Mouse (Mus musculus): ENCODE data around the gene Mei1. TPM values are rescaled to one million over a fixed set of nuclear protein-coding genes. Genes with fewer than 3 reads are reported as not detected.

Mei1 gene
- total and polyA plus RNA-seq, 2 experiments from 2014 or later = 0.10 TPM

DNA sequence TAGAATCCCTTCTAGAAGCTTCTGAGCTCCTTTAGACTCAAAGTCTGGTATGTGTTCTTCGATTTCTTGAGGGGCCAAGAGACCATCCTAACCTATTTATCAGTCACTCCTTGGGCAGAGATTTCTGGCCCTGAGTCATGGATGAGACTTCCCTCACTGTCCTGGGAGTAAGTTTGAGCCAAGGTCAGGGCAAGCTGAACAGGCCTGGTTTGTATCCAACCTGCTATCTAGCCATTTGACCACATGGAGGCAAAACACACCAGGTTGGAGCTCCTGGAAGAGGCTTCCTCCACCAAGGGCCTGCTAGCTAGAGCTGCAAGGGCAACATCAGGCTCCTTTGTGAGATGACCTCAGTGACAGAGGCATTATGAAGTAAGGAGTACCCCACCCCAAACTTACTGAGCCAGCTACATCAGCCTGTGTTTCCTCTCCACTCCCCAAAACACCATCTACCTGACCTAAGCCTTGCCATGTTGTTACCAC is 11.0 kb upstream of the Mei1 start, which contains the start of gene 4930407I10Rik:
Gene 4930407I10Rik (plus strand): TSS at position 433 of the 483 bp plus-strand sequence.
- Histone ChIP-seq H3K27ac (ENCODE audit: low read depth, low read length) (no peak within 1 kb of the TSS), H3K4me1 (ENCODE audit: insufficient read depth) (no peaks in the 10 kb centered on the region), H3K27me3 (ENCODE audit: insufficient read depth, low read length) (no peaks in the 10 kb centered on the region; the same call in 1 of the 2 replicates), H3K9me3 (ENCODE audit: low read length) (no peaks in the 10 kb centered on the region), H3K4me2 (ENCODE audit: low read depth) (no peak within 1 kb of the TSS), H3K9ac (no peak within 1 kb of the TSS), H3K36me3 (ENCODE audit: insufficient read depth) (no peaks in the 10 kb centered on the region), H3K4me3 (ENCODE audit: low read depth, low read length) (no peak within 1 kb of the TSS)
- ATAC-seq = no peak
- TF ChIP-seq CTCF (IDR thresholded peaks at IDR 0.05; ENCODE audit: low read depth) = no peak
- WGBS = 69% methylated on average over 1 of the region's 1 CpGs
- DNase-seq = no peak

DNA sequence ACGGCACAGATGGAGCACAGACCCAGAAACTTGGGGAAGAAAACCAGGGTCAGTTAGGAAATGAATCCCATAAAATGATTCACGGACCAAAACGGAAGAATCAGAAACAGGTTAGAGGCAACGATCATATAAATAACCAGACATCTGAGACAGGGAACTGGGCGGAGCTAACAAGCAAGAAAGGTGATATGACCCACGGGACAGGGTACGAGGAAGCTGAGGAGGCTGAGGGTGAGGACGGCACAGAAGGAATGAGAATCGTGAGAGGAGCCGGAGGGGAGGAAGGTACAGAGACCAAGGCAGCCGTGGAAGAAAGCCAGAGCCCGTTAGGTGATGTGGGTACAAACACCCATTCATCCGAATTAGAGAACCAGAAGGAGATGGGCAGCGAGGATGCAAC is 5.9 kb upstream of the Mei1 start:
- Histone ChIP-seq H3K4me1 (ENCODE audit: insufficient read depth) (no peaks in the 10 kb centered on the region), H3K36me3 (ENCODE audit: insufficient read depth) (no peaks in the 10 kb centered on the region), H3K27ac (ENCODE audit: low read depth, low read length) (no peak overlapping the region), H3K4me2 (ENCODE audit: low read depth) (no peak overlapping the region), H3K9ac (no peak overlapping the region), H3K27me3 (ENCODE audit: insufficient read depth, low read length) (peaks cover 8% of the 10 kb centered on the region), H3K9me3 (ENCODE audit: low read length) (no peaks in the 10 kb centered on the region), H3K4me3 (ENCODE audit: low read depth, low read length) (no peak overlapping the region)
- WGBS = 71% methylated on average over 14 of the region's 14 CpGs
- DNase-seq (no peak), ATAC-seq (no peak)
- TF ChIP-seq CTCF (IDR thresholded peaks at IDR 0.05; ENCODE audit: low read depth) = no peak

DNA sequence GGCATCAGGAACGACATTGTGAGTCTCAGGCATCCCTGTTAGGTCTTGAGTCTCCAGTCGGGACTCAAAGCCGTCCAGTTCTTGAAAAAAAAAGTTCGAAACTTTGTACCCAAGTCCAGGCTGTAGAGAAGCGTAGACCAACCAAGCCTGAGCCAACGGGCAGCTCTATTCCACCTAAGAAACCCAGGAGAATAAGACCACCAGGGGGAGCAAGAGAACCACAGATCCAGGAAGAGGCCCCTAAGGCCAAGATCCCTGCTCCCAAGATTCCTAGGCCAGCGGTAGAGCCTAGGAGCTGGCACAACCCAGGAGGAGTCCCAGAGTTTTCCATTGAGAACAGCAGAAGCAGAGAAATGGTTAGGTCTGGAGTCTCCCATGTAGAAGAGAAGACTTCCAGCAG is 4.3 kb upstream of the Mei1 start:
- peak; percentile 58 for ATAC-seq
- H3K4me2 ChIP-seq (ENCODE audit: low read depth) = no peak overlapping the region

DNA sequence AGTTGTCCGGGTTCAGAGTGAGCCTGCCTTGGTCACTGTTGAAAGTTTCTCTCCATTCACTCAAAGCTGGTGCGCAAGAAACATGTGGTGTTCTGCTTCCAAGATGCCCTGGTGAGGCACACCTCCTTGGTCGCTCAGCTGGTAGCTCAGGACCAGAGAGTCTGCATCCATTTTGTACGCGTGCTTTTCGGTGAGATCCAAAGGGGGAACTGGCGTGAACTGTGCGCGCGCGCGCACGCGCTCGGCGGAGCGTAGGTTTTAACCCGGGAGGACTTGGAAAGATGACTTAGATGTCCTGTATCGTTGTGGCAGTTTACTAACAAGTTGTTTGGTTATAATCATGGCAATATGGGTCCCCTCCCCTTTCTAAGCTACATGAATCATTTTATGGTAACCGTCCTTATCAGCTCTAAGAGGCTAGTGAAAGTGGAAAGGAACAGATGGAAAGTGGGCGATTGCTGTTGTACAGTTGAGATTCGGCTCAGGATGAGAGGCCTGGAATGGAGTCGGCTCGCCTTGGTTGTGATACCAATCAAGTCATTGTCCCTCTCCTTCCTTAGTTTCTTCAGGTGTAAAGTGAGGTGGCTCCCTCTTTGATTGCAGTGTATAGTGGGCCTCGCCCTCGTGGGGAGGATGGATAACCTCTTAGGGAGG is 2.1 kb downstream of the Mei1 start:
- ATAC-seq (no peak), DNase-seq (no peak)
- Histone ChIP-seq H3K36me3 (ENCODE audit: insufficient read depth) (no peaks in the 10 kb centered on the region), H3K4me1 (ENCODE audit: insufficient read depth) (no peaks in the 10 kb centered on the region), H3K27ac (ENCODE audit: low read depth, low read length) (no peak overlapping the region), H3K9ac (no peak overlapping the region), H3K4me2 (ENCODE audit: low read depth) (no peak overlapping the region), H3K9me3 (ENCODE audit: low read length) (no peaks in the 10 kb centered on the region), H3K4me3 (ENCODE audit: low read depth, low read length) (no peak overlapping the region), H3K27me3 (ENCODE audit: insufficient read depth, low read length) (peaks cover 21% of the 10 kb centered on the region)
- 93% methylated on average over 26 of the region's 26 CpGs for WGBS
- TF ChIP-seq CTCF (IDR thresholded peaks at IDR 0.05; ENCODE audit: low read depth) = no peak

More for the DNA sequence above, 4.3 kb upstream of the Mei1 start:
- H3K4me3 ChIP-seq (ENCODE audit: low read depth, low read length) = no peak overlapping the region
- H3K27ac ChIP-seq (ENCODE audit: low read depth, low read length) = no peak overlapping the region
- H3K9ac ChIP-seq = no peak overlapping the region
- no peaks in the 10 kb centered on the region for H3K4me1 ChIP-seq (ENCODE audit: insufficient read depth)
- peaks cover 18% of the 10 kb centered on the region for H3K27me3 ChIP-seq (ENCODE audit: insufficient read depth, low read length)
- 16% methylated on average over 7 of the region's 7 CpGs for WGBS
- no peaks in the 10 kb centered on the region for H3K9me3 ChIP-seq (ENCODE audit: low read length)
- peak; percentile 85 for DNase-seq
- H3K36me3 ChIP-seq (ENCODE audit: insufficient read depth) = no peaks in the 10 kb centered on the region
- peak; percentile 86 for TF ChIP-seq CTCF (IDR thresholded peaks at IDR 0.05; ENCODE audit: low read depth)

DNA sequence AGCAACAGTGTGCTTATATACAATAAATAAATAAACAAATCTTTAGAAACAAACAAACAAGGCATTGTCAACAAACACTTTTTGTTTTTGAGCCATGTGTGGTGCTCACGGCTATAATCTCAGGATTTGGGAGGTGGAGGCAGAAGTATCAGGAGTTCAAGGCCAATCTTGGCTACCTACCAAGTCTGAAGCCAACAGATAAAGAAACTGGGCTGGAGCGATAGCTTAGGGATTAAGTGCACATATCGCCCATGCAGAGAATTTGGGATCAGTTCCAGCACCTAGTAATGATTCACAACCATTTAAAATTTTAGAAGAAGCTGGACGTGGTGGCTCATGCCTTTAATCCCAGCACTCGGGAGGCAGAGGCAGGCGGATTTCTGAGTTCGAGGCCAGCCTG is 3.7 kb downstream of the Mei1 start:
- WGBS = 86% methylated on average over 7 of the region's 7 CpGs

DNA sequence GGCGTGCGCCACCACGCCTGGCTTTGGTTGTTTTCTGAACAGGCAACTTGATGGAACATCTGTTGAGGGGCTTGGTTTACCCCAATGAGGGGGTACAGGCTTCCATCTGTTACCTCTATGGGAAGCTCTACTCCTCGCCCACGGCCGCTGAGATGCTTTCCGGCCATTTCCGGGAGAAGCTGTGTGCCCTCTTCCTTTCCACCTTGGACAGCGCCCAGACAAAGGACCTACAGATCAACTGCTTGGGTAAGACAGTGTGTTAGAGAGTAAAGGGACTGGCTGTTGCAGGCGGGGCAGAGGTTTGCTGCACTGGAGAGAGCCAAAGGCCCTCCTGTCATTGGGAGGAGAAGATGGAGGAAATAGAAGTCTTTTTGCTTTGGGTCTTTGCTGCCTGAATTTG is 10.1 kb downstream of the Mei1 start:
- ATAC-seq (no peak), DNase-seq (no peak)
- Histone ChIP-seq H3K27ac (ENCODE audit: low read depth, low read length) (no peak overlapping the region), H3K4me2 (ENCODE audit: low read depth) (no peak overlapping the region), H3K4me3 (ENCODE audit: low read depth, low read length) (no peak overlapping the region), H3K9ac (no peak overlapping the region), H3K9me3 (ENCODE audit: low read length) (no peaks in the 10 kb centered on the region), H3K4me1 (ENCODE audit: insufficient read depth) (no peaks in the 10 kb centered on the region), H3K27me3 (ENCODE audit: insufficient read depth, low read length) (no peaks in the 10 kb centered on the region), H3K36me3 (ENCODE audit: insufficient read depth) (no peaks in the 10 kb centered on the region)
- WGBS = 64% methylated on average over 10 of the region's 10 CpGs
- TF ChIP-seq CTCF (IDR thresholded peaks at IDR 0.05; ENCODE audit: low read depth) = no peak

More for the DNA sequence above, 3.7 kb downstream of the Mei1 start:
- Histone ChIP-seq H3K36me3 (ENCODE audit: insufficient read depth) (no peaks in the 10 kb centered on the region), H3K4me2 (ENCODE audit: low read depth) (no peak overlapping the region), H3K27ac (ENCODE audit: low read depth, low read length) (no peak overlapping the region), H3K4me1 (ENCODE audit: insufficient read depth) (no peaks in the 10 kb centered on the region), H3K9ac (no peak overlapping the region), H3K27me3 (ENCODE audit: insufficient read depth, low read length) (peaks cover 17% of the 10 kb centered on the region), H3K4me3 (ENCODE audit: low read depth, low read length) (no peak overlapping the region), H3K9me3 (ENCODE audit: low read length) (no peaks in the 10 kb centered on the region)
- DNase-seq (no peak), ATAC-seq (no peak)
- TF ChIP-seq CTCF (IDR thresholded peaks at IDR 0.05; ENCODE audit: low read depth) = no peak

DNA sequence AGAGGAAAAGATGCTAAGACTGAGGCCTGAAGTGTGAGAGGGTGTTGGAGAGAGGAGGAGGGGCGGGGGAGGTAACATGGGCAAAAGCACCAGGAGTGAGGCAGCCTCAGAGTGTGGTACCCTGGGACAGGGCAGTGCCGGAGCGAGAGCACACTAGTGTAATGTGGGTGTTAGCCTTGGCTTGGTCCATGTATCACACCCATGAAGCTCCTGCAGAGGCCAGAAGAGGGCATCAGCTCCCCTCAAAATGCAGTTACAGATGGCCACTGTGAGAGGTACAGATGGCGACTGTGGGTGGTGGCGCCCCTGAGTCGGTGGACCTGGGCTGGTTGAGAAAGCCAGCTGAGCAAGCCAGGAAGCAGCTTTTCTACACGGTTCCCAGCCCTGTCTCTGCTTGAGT is 11.4 kb downstream of the Mei1 start:
- 25% methylated on average over 7 of the region's 7 CpGs for WGBS
- TF ChIP-seq CTCF (IDR thresholded peaks at IDR 0.05; ENCODE audit: low read depth) = peak; percentile 69
- H3K4me2 ChIP-seq (ENCODE audit: low read depth) = no peak overlapping the region
- no peak overlapping the region for H3K4me3 ChIP-seq (ENCODE audit: low read depth, low read length)
- no peak overlapping the region for H3K9ac ChIP-seq
- peak; percentile 64 for ATAC-seq
- peak; percentile 43 for DNase-seq
- H3K4me1 ChIP-seq (ENCODE audit: insufficient read depth) = no peaks in the 10 kb centered on the region
- H3K27me3 ChIP-seq (ENCODE audit: insufficient read depth, low read length) = no peaks in the 10 kb centered on the region
- no peak overlapping the region for H3K27ac ChIP-seq (ENCODE audit: low read depth, low read length)
- H3K9me3 ChIP-seq (ENCODE audit: low read length) = no peaks in the 10 kb centered on the region
- H3K36me3 ChIP-seq (ENCODE audit: insufficient read depth) = no peaks in the 10 kb centered on the region
